Mouse (Mus musculus) thymus, adult 2 months (tissue): ENCODE measurements at regions not wholly inside any gene's neighbourhood (a gene's known extent, or its start where the extent isn't known, plus 50 kb on each side); places are given as distances from the start of the nearest gene placed in this dataset.

Experiments used
- CTCF ChIP-seq: fragments of 200-500 bp; IDR thresholded peaks from 2 replicates; pipeline ENCODE4 v1.5.1; 2012; ENCODE audit warnings: mild to moderate bottlenecking, control low read depth, low read length, moderate library complexity, borderline replicate concordance; ENCODE audit not compliant: control insufficient read depth, poor library complexity, insufficient read depth; ENCODE audit errors: extremely low read depth
- POLR2A ChIP-seq: fragments of 200-500 bp; IDR thresholded peaks from 2 replicates; pipeline ENCODE4 v1.6.1; 2012; ENCODE audit warnings: mild to moderate bottlenecking, low read length, control low read depth, moderate library complexity; ENCODE audit not compliant: control insufficient read depth, poor library complexity, insufficient read depth; ENCODE audit errors: extremely low read depth

GRCm38 (mm10) chr11:114234542-114234910, 167.7 kb upstream of the Sdk2 start:
- TF ChIP-seq POLR2A (peak; percentile 50; the same call in 1 of the 2 replicates), CTCF (no peak)
